Mouse (Mus musculus) thymus, adult 2 months (tissue): ENCODE data around the gene Cryl1.

Source experiments
- CTCF ChIP-seq: fragments of 200-500 bp; IDR thresholded peaks from 2 replicates; pipeline ENCODE4 v1.5.1; 2012; ENCODE audit warnings: mild to moderate bottlenecking, control low read depth, low read length, moderate library complexity, borderline replicate concordance; ENCODE audit not compliant: control insufficient read depth, poor library complexity, insufficient read depth; ENCODE audit errors: extremely low read depth
- POLR2A ChIP-seq: fragments of 200-500 bp; IDR thresholded peaks from 2 replicates; pipeline ENCODE4 v1.6.1; 2012; ENCODE audit warnings: mild to moderate bottlenecking, low read length, control low read depth, moderate library complexity; ENCODE audit not compliant: control insufficient read depth, poor library complexity, insufficient read depth; ENCODE audit errors: extremely low read depth

GRCm38 (mm10) chr14:57398813-57399427 lies 591 bp upstream of the Cryl1 start:
- TF ChIP-seq CTCF (no peak), POLR2A (no peak)
